Mouse (Mus musculus): ENCODE measurements around the gene Otud3. TPM values are rescaled to one million over a fixed set of nuclear protein-coding genes. Genes with fewer than 3 reads are reported as not detected.

Otud3 gene
- 4.6 and 6.8 TPM in 2 replicates for total RNA-seq (2014; rRNA removed)
- polyA plus RNA-seq (2015; fragmentation: Nextera tagmentation; extraction: Ambion mirVana) = 3.8 and 3.9 TPM in 2 replicates

DNA sequence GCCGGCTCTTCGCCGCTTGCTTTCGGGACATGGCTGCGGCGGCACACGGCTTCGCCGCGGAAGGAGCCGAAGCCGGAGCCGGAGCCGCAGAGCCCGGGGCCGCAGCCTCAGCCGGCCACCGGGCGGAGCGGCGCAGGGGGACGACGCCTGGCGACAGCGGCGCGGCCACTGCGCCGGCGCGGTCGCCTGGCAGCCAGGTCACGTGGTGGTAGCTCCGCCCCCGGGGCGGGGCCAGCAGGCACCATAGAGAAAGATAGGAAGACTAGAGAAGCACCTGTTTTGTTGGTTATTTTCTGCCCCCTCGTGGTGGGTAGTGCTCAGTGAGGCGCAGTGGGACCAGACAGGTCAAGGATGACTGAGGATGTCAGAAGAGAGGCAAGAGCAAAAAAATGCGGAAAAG lies at the start of gene Otud3:
TSS of gene Otud3 (minus strand) at position 149 of the 400 bp plus-strand sequence.
- H3K36me3 ChIP-seq (ENCODE audit: insufficient read depth, low read length) = no peaks in the 10 kb centered on the region
- ATAC-seq (peak; percentile 96), DNase-seq (ENCODE audit: low spot score) (peak; percentile 98)
- H3K4me3 ChIP-seq (ENCODE audit: low read length) = peak within 1 kb of the TSS; percentile 92
- H3K4me2 ChIP-seq (ENCODE audit: low read depth, low read length) = peak within 1 kb of the TSS; percentile 87
- no peaks in the 10 kb centered on the region for H3K9me3 ChIP-seq (ENCODE audit: low read length)
- under 1% methylated on average over 31 of the region's 39 CpGs for WGBS
- TF ChIP-seq CTCF (IDR thresholded peaks at IDR 0.05; ENCODE audit: low read depth) = peak; percentile 80
- H3K27ac ChIP-seq = peak within 1 kb of the TSS; percentile 85
- H3K27me3 ChIP-seq (ENCODE audit: insufficient read depth, low read length) = no peaks in the 10 kb centered on the region
- H3K9ac ChIP-seq (replicated peaks; ENCODE audit: low read length) = peak within 1 kb of the TSS; percentile 88
- peaks cover 7% of the 10 kb centered on the region; the same call in 1 of the 2 replicates for H3K4me1 ChIP-seq (ENCODE audit: insufficient read depth, low read length)

DNA sequence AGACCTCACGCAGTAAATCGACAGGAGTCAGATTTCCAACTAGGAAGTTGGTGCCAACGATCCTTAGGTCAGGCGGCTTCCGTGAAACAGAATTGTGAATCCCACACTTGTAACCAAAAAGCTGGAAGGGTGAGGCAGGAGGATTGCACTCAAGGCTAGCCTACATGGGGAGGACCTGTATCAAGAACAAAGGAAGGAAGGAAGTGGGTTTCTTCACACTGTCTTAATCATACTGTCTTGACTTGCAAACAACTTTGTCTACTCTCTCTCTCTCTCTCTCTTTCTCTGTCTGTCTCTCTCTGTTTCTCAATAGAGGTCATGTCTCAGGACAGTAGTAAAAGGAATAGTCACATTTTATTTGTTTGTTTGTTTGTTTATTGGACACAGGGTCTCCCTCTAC lies 49.0 kb upstream of the Otud3 start:
- ATAC-seq = no peak
- DNase-seq (ENCODE audit: low spot score) = no peak
- no peak overlapping the region for H3K4me2 ChIP-seq (ENCODE audit: low read depth, low read length)
- no peaks in the 10 kb centered on the region for H3K27me3 ChIP-seq (ENCODE audit: insufficient read depth, low read length)
- H3K4me1 ChIP-seq (ENCODE audit: insufficient read depth, low read length) = no peaks in the 10 kb centered on the region
- no peak overlapping the region for H3K27ac ChIP-seq
- H3K36me3 ChIP-seq (ENCODE audit: insufficient read depth, low read length) = no peaks in the 10 kb centered on the region
- 91% methylated on average over 5 of the region's 5 CpGs for WGBS
- no peak overlapping the region for H3K9ac ChIP-seq (replicated peaks; ENCODE audit: low read length)
- TF ChIP-seq CTCF (IDR thresholded peaks at IDR 0.05; ENCODE audit: low read depth) = no peak
- H3K4me3 ChIP-seq (ENCODE audit: low read length) = no peak overlapping the region
- H3K9me3 ChIP-seq (ENCODE audit: low read length) = no peaks in the 10 kb centered on the region

DNA sequence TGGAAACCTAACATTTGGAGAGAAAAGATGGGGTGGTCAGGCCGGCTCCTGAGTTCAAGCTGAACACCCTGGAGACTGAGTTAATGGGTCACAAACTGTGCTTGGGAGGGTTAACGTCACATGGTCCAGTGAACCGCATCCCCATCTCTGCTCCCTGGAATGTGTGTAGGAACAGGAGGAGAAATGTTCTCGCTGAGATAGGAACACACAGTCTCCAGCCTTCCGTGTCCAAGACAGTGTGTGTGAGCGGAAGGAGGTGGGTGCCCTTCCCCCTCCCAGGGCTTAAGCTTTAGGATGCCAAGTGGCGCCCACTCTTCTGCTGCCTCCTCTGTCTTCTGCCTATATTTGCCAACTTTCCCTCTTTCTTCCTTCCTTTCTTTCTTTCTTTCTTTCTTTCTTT lies 46.2 kb upstream of the Otud3 start:
- ATAC-seq (no peak), DNase-seq (ENCODE audit: low spot score) (no peak)

DNA sequence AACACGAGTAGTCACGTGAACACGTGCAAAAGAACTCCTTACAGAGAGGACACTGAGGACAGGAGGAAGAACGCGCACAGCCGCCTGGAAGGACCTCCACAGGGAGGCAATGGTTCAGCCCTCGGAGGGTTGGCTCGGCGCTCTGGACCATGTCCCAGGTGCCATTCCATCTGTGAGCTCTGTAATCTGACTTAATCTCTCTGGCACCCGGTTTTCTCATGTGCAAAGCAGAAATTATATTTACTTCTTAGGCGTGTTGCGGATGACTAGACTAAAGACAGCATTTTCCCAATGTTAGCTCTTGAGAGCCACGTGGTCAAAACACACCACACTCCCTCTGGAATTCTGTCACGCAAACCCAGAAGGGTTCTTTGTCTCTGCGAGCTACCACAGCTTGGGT lies 45.4 kb upstream of the Otud3 start:
- DNase-seq (ENCODE audit: low spot score) (no peak), ATAC-seq (no peak)
- WGBS = 71% methylated on average over 15 of the region's 15 CpGs
- Histone ChIP-seq H3K27ac (no peak overlapping the region), H3K9me3 (ENCODE audit: low read length) (no peaks in the 10 kb centered on the region), H3K36me3 (ENCODE audit: insufficient read depth, low read length) (no peaks in the 10 kb centered on the region), H3K9ac (replicated peaks; ENCODE audit: low read length) (no peak overlapping the region), H3K4me3 (ENCODE audit: low read length) (no peak overlapping the region), H3K4me2 (ENCODE audit: low read depth, low read length) (no peak overlapping the region), H3K27me3 (ENCODE audit: insufficient read depth, low read length) (no peaks in the 10 kb centered on the region), H3K4me1 (ENCODE audit: insufficient read depth, low read length) (no peaks in the 10 kb centered on the region)
- no peak for TF ChIP-seq CTCF (IDR thresholded peaks at IDR 0.05; ENCODE audit: low read depth)

More for the DNA sequence above, 46.2 kb upstream of the Otud3 start:
- Histone ChIP-seq H3K4me1 (ENCODE audit: insufficient read depth, low read length) (no peaks in the 10 kb centered on the region), H3K27ac (no peak overlapping the region), H3K4me3 (ENCODE audit: low read length) (no peak overlapping the region), H3K4me2 (ENCODE audit: low read depth, low read length) (no peak overlapping the region), H3K27me3 (ENCODE audit: insufficient read depth, low read length) (no peaks in the 10 kb centered on the region), H3K9me3 (ENCODE audit: low read length) (no peaks in the 10 kb centered on the region), H3K36me3 (ENCODE audit: insufficient read depth, low read length) (no peaks in the 10 kb centered on the region), H3K9ac (replicated peaks; ENCODE audit: low read length) (no peak overlapping the region)
- no peak for TF ChIP-seq CTCF (IDR thresholded peaks at IDR 0.05; ENCODE audit: low read depth)
- WGBS = 52% methylated on average over 7 of the region's 7 CpGs

DNA sequence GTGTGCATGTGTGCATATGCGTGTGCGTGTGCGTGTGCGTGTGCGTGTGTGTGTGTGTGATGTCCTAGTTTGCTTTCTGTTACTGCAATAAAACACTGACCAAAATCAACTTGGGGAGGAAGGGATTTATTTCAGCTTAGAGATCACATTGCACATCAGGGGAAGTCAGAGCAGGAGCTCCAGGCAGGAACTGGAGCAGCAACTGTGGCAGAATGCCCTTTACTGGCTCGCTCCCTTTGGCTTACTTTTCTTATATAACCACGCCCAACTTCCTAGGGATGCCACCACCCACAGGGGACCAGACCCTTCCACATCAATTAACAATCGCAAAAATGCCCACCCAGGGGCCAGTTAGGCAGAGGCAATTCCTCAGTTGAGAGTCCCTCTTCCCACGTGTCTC lies 44.9 kb upstream of the Otud3 start:
- TF ChIP-seq CTCF (IDR thresholded peaks at IDR 0.05; ENCODE audit: low read depth) = no peak
- Histone ChIP-seq H3K27me3 (ENCODE audit: insufficient read depth, low read length) (no peaks in the 10 kb centered on the region), H3K36me3 (ENCODE audit: insufficient read depth, low read length) (no peaks in the 10 kb centered on the region), H3K9me3 (ENCODE audit: low read length) (no peaks in the 10 kb centered on the region), H3K27ac (no peak overlapping the region), H3K9ac (replicated peaks; ENCODE audit: low read length) (no peak overlapping the region), H3K4me3 (ENCODE audit: low read length) (no peak overlapping the region), H3K4me1 (ENCODE audit: insufficient read depth, low read length) (no peaks in the 10 kb centered on the region), H3K4me2 (ENCODE audit: low read depth, low read length) (no peak overlapping the region)
- 84% methylated on average over 9 of the region's 9 CpGs for WGBS
- ATAC-seq = no peak
- no peak for DNase-seq (ENCODE audit: low spot score)

DNA sequence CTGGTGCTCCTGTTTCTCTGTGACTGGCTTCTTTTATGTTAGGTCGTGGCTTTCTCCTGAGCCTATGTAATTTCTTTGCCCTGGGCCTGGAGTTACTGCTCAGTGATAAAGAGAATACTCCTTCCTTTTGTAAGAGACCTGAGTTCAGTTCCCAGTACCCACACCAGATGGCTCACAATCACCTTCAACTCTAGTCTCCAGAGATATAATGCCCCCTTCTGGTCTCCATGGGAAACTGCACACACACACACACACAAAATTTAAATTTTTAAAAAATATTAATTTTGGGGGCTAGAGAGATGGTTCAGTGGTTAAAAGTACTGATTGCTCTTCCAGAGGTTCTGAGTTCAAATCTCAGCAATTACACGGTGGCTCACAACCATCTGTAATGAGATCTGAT lies 34.5 kb upstream of the Otud3 start:
- no peak overlapping the region for H3K27ac ChIP-seq
- WGBS = 87% methylated on average over 2 of the region's 2 CpGs
- no peak overlapping the region for H3K9ac ChIP-seq (replicated peaks; ENCODE audit: low read length)
- TF ChIP-seq CTCF (IDR thresholded peaks at IDR 0.05; ENCODE audit: low read depth) = no peak
- H3K4me1 ChIP-seq (ENCODE audit: insufficient read depth, low read length) = no peaks in the 10 kb centered on the region
- DNase-seq (ENCODE audit: low spot score) = no peak
- H3K36me3 ChIP-seq (ENCODE audit: insufficient read depth, low read length) = no peaks in the 10 kb centered on the region
- no peak overlapping the region for H3K4me2 ChIP-seq (ENCODE audit: low read depth, low read length)
- no peaks in the 10 kb centered on the region for H3K9me3 ChIP-seq (ENCODE audit: low read length)
- H3K4me3 ChIP-seq (ENCODE audit: low read length) = no peak overlapping the region
- no peak for ATAC-seq
- no peaks in the 10 kb centered on the region for H3K27me3 ChIP-seq (ENCODE audit: insufficient read depth, low read length)

DNA sequence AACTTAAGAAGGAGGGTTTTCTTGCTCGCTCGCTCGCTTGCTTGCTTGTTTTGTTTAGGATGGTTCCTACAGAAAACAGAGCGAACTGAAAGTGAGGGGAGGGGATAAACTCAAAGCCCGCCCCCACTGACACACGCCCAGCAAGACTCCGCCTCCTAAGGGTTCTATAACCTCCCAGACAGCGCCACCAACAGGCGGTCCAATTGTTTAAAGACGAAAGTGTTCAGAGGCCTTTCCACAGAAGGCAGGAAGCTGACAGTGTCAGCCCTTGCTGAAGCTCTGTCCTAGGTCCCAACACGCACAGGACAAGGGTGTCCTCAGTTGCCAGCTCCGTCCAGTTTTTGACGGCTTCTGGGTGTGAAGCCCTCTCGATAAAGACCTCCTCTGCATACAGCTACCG lies 30.0 kb upstream of the Otud3 start:
- peak; percentile 59 for TF ChIP-seq CTCF (IDR thresholded peaks at IDR 0.05; ENCODE audit: low read depth)
- 30% methylated on average over 15 of the region's 15 CpGs for WGBS
- H3K36me3 ChIP-seq (ENCODE audit: insufficient read depth, low read length) = no peaks in the 10 kb centered on the region
- H3K4me3 ChIP-seq (ENCODE audit: low read length) = no peak overlapping the region
- DNase-seq (ENCODE audit: low spot score) (peak; percentile 68), ATAC-seq (no peak)
- H3K4me1 ChIP-seq (ENCODE audit: insufficient read depth, low read length) = no peaks in the 10 kb centered on the region
- H3K9me3 ChIP-seq (ENCODE audit: low read length) = no peaks in the 10 kb centered on the region
- no peaks in the 10 kb centered on the region for H3K27me3 ChIP-seq (ENCODE audit: insufficient read depth, low read length)
- H3K27ac ChIP-seq = no peak overlapping the region
- H3K9ac ChIP-seq (replicated peaks; ENCODE audit: low read length) = no peak overlapping the region
- peak overlapping the region; percentile 33; the same call in 1 of the 2 replicates for H3K4me2 ChIP-seq (ENCODE audit: low read depth, low read length)
